Mouse (Mus musculus): ENCODE results near the gene Rhot2.
A peak's percentile ranks its signal among the peaks of the same experiment; 100 is the strongest.

Rhot2 gene

DNA sequence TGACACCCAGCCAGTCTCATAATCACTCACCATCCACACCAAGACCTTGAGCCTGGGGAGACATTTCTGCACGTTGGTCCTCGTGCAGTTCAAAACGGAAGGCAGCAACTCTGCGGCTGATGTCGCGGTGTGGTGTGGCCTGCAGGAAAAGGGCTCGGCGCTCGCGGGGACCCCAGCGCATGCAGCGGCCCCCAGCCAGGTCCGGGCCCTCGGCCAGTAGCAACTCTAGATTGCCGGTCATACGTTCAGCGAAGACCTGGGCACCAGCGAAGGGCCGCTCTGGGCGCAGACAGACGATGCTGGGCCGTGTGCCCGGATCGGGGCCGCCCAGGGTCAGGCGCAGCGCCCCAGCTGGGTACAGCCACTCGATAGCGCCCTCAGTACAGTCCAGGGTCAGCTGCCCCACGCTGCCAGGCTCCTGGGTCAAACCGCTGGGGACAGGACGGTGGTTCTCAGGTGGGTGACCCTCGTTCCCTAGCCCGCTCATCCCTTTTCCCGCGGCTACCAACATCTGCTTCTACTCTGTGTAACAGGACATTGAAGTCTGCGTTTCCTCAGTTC lies 48.4 kb downstream of the Rhot2 start:
- DNase-seq (ENCODE audit: low read depth), result peak; percentile 35

DNA sequence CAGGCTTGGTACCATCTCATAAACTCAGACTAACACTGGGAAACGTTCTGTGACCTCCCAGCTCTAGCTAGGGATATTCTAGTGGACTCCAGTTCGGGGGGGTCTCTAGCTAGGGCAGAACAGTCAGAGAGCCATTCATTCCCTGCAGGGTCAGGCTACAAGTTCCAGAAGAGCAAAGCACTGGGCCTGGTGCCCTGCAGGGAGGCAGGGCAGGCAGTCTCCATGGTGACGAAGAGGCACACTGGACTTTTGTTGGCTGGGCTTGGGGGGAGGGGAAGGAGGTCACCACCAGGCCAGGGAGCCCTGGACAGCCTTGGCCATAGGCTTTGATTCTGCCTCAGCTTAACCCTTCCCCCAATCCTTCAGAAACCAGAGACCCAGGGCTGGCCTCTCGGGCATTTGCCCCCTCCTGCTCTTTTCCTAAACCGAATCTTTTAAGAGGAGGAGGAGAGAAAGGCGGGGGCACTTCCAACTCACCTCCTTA lies 49.0 kb downstream of the Rhot2 start, which contains the start of gene AC134908.4:
Gene AC134908.4, minus strand, starts transcription at position 51 of the 484 bp plus-strand sequence.
- DNase-seq (ENCODE audit: low read depth), result peak; percentile 60

DNA sequence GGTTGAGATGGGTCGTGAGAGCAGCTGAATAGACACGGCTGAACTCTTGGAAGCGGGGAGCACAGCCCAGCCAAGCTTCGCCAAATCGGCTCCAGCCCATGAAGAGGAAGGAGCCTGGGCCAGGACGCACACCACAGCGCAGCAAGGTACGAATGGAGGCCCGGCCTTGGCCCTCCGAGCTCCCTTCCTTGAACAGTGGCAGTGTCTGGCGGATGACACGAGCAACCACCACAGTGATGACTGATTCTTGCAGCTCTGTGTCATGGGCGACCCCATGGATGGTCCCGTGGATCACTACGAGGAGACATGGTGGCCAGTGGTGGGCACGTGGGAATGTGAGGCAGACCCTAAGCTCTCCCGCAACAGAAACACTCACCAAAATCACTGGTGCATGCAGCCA lies 49.7 kb downstream of the Rhot2 start:
- no peak for DNase-seq (ENCODE audit: low read depth)

DNA sequence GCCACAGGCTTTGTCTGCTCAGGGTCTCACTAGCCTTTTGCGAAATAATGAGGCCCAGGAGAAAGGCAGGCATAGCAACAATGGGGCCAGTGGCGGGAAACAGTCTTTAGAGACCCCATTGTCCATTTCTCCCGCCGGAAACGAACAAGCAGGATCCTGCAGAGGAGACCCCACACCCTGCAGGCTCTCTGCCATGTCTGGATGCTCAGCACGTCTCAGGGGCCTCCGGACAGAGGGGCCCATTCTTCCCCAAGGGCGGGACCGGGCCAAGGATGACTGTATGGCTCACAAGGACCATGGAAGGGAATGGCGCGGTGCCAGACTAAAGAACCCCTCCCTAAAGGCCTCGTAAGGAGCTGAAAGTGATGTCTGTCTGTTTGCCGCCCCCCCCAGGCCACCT lies 50.5 kb downstream of the Rhot2 start:
- no peak for DNase-seq (ENCODE audit: low read depth)

DNA sequence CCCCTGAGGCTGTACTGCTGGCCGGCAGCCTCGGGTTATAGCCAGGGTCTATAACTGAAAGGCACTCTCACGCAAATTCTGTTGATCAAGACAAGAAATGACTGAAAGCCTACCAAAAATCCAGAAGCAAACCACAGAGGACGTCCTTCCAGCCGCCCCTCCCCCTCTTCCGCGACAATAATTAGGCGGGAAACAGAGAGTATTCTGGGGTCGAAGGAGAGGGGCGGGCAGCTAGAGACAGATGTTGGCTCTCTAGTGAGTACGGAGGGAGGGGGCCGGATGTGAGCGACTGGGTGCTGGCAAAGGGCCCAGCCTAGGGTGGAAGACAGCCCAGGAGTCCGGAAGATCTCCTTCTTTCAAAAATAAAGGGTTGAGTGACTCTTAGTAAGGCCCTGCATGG lies 52.0 kb downstream of the Rhot2 start, which contains the start of gene Fam173a:
Gene Fam173a, minus strand, starts transcription at position 287 of the 400 bp plus-strand sequence.
- peak; percentile 87 for DNase-seq (ENCODE audit: low read depth)

DNA sequence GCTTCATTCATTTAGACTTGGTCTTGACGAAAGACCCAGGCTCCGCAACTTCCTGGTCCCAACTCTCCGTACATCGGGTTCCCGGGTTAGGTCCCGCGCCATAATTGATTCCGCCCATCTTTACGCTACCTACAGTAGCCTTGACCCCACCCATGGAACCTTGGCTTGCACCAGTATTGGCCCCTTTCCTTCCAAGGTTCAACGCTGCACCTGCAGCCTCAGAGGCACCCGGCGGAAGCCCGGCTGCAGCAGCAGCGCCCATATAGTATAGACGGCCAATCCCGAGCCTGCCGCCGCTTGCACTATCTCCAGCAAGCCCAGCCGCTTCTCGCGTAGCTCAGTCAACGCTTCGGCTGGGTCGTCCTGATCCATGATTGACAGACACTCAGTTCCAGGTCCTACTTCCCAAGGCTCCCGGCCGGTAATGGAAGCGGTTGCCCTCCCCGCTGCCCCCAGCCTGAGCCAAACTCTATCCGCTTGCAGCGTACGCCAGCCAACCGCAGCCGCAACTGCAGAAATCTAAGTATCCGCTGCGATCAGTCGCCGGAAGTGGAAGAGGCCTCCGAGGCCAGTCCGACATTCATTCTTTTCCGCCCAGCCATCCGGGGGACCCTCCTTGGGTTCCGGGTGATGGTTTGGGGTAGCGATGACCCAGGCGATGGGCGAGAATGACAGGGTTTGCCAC lies 52.7 kb downstream of the Rhot2 start:
- DNase-seq (ENCODE audit: low read depth), result peak; percentile 94

DNA sequence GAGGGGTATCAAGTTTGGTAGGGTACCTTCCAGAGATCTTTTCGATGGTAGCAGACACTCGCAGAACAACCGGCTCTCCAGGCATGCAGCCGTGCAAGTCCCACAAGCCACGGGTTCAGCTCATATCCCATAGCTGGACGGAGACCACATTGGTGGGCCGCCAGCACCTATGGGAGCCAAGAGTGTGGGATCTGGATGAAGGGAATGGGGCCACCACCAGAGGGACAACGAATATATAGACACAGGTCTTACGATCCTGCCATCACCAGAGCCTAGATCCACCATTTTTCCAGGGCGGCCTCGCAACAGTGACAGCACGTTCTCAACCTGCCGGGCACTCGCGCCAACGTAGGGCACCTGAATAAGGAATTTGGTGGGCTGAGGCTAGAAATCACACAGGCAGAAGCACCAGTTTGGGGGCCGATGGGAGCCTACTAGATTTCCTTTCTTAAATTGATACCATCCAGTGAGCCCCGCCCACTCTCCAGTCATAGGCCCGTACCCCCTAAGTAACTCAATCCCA lies 53.3 kb downstream of the Rhot2 start:
- no peak for DNase-seq (ENCODE audit: low read depth)

All from NIH3T3 (cell line).